Mouse (Mus musculus) layer of hippocampus, postnatal 14 days (tissue): ENCODE measurements around the gene Zfp568. TPM values are rescaled to one million over a fixed set of nuclear protein-coding genes. Genes with fewer than 3 reads are reported as not detected.

Experiments used
- DNase-seq, 2 experiments: peaks; one replicate each; pipeline ENCODE4 v3.0.0; 2021 to 2022; ENCODE audit warnings: low spot score in 2 of 2, mixed read lengths in 1 of 2
- total RNA-seq, 2 experiments: library from RNA; stranded (reverse); gene quantifications; 2 replicates each; pipeline ENCODE4 v1.2.3; 2021

Zfp568 gene
- total RNA-seq, 2 experiments from 2014 or later = 5.1 to 5.3 TPM

DNA sequence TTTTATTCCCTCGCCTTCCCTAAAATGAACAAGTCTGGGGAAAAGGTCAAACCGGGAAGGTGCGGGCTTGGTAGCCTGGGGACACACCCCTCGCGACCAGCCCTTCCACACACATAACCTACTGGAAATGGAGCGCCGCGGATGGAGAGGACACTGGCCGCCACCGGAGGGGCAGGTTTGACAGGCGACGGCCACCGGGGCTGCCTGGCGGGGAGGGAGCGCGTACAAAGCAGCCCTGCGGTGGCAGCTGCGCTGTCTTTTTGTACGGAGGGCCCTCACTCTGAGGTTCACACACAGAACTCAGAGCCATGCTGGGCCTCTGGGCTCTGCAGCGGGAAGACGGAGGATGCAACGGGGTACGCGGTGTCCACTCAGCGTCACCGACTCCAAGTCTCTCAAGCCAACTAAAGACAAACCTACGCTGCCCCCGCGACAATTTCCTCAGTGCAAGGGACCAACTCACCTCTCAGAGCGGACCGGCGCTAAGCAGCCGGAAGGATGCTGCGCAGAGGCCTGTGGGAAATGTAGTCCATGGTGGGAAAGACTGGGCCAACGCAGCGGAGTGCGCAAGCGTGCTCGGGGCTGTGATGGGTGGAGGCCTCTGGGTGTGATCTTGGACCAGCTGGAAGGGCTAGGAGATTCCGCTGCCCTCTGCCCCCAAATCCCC lies 67.3 kb downstream of the Zfp568 start, which contains the start of gene Zfp14:
Zfp14 (minus strand) TSS at position 499 of the 667 bp plus-strand sequence.
- DNase-seq = peak; percentile 87 to 93

- DNase-seq = no peak
Measured at GRCm38 (mm10) chr7:30053591-30053990, 69.8 kb downstream of the Zfp568 start.

GRCm38 (mm10) chr7:30060341-30060740 lies 76.6 kb downstream of the Zfp568 start:
- DNase-seq = no peak

GRCm38 (mm10) chr7:30062478-30062877 lies 78.7 kb downstream of the Zfp568 start:
- DNase-seq = no peak

DNA sequence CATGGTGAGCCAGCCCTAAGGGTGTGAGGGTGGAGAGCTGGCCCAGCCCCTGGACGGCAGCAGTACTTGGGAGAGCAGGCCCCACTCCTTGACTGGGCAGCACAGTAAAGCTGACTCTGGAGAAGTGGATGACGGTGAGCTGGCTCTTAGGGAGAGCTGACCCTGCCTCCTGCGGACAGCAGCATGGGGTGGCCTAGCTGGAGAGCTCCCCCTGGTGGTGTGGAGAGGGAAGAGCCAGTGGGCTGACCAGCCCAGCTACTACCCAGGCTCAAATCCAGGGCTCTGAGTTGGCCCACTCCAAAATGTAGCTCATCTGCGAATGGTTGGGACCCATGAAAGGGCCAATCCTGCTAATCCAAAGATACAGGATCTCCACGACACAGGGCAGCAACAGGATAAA lies 80.9 kb downstream of the Zfp568 start:
- no peak for DNase-seq

DNA sequence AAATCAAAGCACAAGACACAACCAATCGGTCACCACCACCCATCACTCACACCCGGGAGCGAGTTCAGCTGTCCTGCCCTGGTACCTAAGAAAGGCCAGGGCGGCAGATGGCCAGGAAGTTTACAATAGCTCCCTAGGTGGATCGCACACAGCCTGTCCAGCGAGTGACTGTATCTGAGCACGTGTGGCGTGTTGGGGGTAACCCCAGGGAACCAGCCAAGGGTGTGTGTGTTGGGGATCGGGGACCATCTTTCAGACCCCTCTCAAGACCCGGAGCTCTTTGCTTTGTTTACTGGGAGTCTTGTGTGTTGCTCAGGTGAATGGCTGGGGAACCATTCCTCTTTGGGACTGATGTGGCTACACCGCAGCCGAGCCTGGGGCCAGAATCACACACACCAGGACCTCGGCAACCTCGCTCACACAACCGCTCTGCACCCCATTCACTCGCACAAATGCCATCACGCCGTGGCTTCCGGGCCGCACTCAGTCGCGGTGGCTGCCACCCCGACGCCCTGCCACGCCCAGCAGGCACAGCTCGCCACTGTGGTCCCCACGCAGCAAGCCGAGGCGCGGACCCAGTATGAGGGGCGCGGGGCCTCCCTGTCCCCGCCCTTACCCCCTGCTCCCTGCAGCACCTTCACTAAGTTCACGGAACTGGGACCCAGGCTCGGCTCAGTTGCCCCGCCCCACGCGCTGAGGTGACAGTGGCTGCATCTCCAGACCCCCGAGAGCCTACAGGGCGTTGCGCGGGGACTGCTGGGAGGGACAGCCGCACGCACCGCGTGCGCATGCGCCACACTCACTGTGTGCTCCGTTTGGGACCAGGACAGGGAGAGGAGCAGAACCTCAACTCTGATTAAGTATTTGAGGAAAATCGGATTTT lies 88.6 kb downstream of the Zfp568 start, which contains the start of gene Zfp82:
Zfp82 (minus strand) TSS at position 755 of the 883 bp plus-strand sequence.
- DNase-seq = peak; percentile 76 to 79

Other genes with a start within 250 kb of the Zfp568 start
- 10 to 100 TPM; 15.2 to 17.9 TPM for gene Zfp84, start 215.4 kb upstream of the Zfp568 start, total RNA-seq
- 10 to 100 TPM in 1 of 2 experiments, 1 to 10 TPM in 1; 9.8 to 10.9 TPM for gene Zfp30, start 200.0 kb upstream of the Zfp568 start, total RNA-seq
- 10 to 100 TPM; 16.3 to 19.4 TPM for gene Zfp790, start 167.8 kb upstream of the Zfp568 start, total RNA-seq
- gene Zfp940, start 130.3 kb upstream of the Zfp568 start, total RNA-seq = 10 to 100 TPM; 16.5 to 18.0 TPM
- gene Zfp420, start 124.0 kb upstream of the Zfp568 start, total RNA-seq = 10 to 100 TPM; 13.5 to 14.8 TPM
- 10 to 100 TPM; 19.9 to 20.1 TPM for gene Zfp27, start 77.4 kb upstream of the Zfp568 start, total RNA-seq
- 1 to 10 TPM; 8.2 to 9.4 TPM for gene Zfp383, start 75.7 kb upstream of the Zfp568 start, total RNA-seq
- 10 to 100 TPM; 17.3 to 17.8 TPM for gene Zfp74, start 29.9 kb upstream of the Zfp568 start, total RNA-seq
- gene Zfp14, start 67.4 kb downstream of the Zfp568 start, total RNA-seq = 1 to 10 TPM; 7.4 to 8.9 TPM
- 1 to 10 TPM; 3.6 to 4.5 TPM for gene Zfp82, start 88.9 kb downstream of the Zfp568 start, total RNA-seq
- gene Gm26920, start 106.5 kb downstream of the Zfp568 start, total RNA-seq = not detected
- gene Zfp566, start 106.6 kb downstream of the Zfp568 start, total RNA-seq = 1 to 10 TPM; 6.9 to 8.5 TPM
- gene Zfp260, start 110.8 kb downstream of the Zfp568 start, total RNA-seq = 10 to 100 TPM; 65.1 to 72.3 TPM
- 10 to 100 TPM; 25.3 to 27.6 TPM for gene Zfp382, start 138.0 kb downstream of the Zfp568 start, total RNA-seq
- 10 to 100 TPM; 48.4 to 52.6 TPM for gene Zfp146, start 185.8 kb downstream of the Zfp568 start, total RNA-seq
- 1 to 10 TPM; 6.2 to 8.6 TPM for gene Cox7a1, start 200.2 kb downstream of the Zfp568 start, total RNA-seq
- 100 to 1,000 TPM; 206 to 239 TPM for gene Capns1, start 214.9 kb downstream of the Zfp568 start, total RNA-seq
- 10 to 100 TPM; 53.9 to 58.0 TPM for gene Polr2i, start 248.0 kb downstream of the Zfp568 start, total RNA-seq
- 100 to 1,000 TPM; 135 to 139 TPM for gene Tbcb, start 248.3 kb downstream of the Zfp568 start, total RNA-seq